In the genomic region with DNA sequence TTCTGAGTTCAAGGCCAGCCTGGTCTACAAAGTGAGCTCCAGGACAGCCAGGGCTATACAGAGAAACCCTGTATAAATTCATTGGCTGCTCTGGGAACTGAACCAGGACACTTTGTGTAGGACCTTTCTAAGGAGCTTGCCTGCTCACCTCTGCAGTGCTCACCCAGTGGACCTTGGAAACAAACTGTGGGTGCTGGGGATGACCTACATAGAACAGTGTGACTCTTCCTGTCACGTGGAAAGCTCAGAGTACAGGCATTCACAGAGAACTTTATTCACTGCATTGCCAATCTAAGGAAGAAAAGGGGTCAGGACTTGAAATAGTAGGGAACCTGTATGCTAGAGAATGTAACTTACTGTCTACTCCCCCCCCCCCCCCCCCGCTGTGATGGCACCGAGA, we compare ENCODE assay signal across 30 mouse cellular contexts. TPM values are rescaled to one million over a fixed set of nuclear protein-coding genes. Genes with fewer than 3 reads are reported as not detected.
DNase-seq lines count a peak whose midpoint lies in the region; ATAC-seq and TF ChIP-seq lines count a peak whose summit lies in the region.
"Had no signal": no experiment of that assay in that cellular context is flagged by ENCODE, and none has a peak within 500 bp of the region (broad histone marks: within the 10 kb centered on the region; RNA-seq: fewer than 3 reads in every experiment).

No protein-coding gene starts in this region.

- H3K4me3 ChIP-seq in kidney, embryonic 15.5 days (replicated peaks): no peak overlapping the region
- no peak overlapping the region for H3K4me3 ChIP-seq in kidney, embryonic 16.5 days (ENCODE audit: low read length)
- H3K4me3 ChIP-seq in liver, adult 2 months (ENCODE audit: insufficient read depth, low read depth, low read length): no peak overlapping the region
- no peak overlapping the region for H3K4me3 ChIP-seq in liver, postnatal 0 days (ENCODE audit: low read depth, low read length)
- no peak overlapping the region for H3K4me3 ChIP-seq in lung, adult 2 months (replicated peaks; ENCODE audit: extremely low read depth, low read depth, low read length)
- H3K4me3 ChIP-seq: embryonic facial prominence, embryonic 12.5 days; embryonic facial prominence, embryonic 15.5 days; forebrain, embryonic 13.5 days; heart, adult 2 months; heart, embryonic 10.5 days; heart, embryonic 13.5 days had no signal

- no peaks in the 10 kb centered on the region for H3K27me3 ChIP-seq in kidney, embryonic 15.5 days
- no peaks in the 10 kb centered on the region for H3K27me3 ChIP-seq in kidney, embryonic 16.5 days (ENCODE audit: insufficient read depth, low read length)
- H3K27me3 ChIP-seq in liver, adult 2 months (ENCODE audit: control insufficient read depth, insufficient read depth, low read length): no peaks in the 10 kb centered on the region
- H3K27me3 ChIP-seq in liver, postnatal 0 days (ENCODE audit: insufficient read depth, low read length): no peaks in the 10 kb centered on the region
- H3K27me3 ChIP-seq: CH12.LX; embryonic facial prominence, embryonic 12.5 days; embryonic facial prominence, embryonic 15.5 days; forebrain, embryonic 13.5 days; heart, embryonic 13.5 days had no signal

- H3K4me2 ChIP-seq in kidney, embryonic 15.5 days: no peak overlapping the region
- H3K4me2 ChIP-seq in kidney, embryonic 16.5 days (replicated peaks; ENCODE audit: low read depth, low read length): no peak overlapping the region
- H3K4me2 ChIP-seq in liver, postnatal 0 days (ENCODE audit: low read depth, low read length): no peak overlapping the region
- H3K4me2 ChIP-seq: embryonic facial prominence, embryonic 12.5 days; embryonic facial prominence, embryonic 15.5 days; forebrain, embryonic 13.5 days; heart, embryonic 13.5 days; hindbrain, embryonic 14.5 days had no signal

- DNase-seq in kidney, adult 11 months: peak; percentile 32
- peak; percentile 50 to 62 for DNase-seq in kidney, adult 8-10 months
- DNase-seq in liver, adult 2 months (ENCODE audit: extremely low read depth, low read depth, low spot score): peak; percentile 26
- DNase-seq in liver, postnatal 0 days: no peak
- no peak for DNase-seq in lung, adult 2 months
- DNase-seq: adrenal gland, postnatal 14 days; B cell, adult 2 months; cerebellum, adult 11 months; cerebellum, adult 2 months; cerebellum, adult 9-11 months; cerebellum, postnatal 25 days; gastrocnemius, postnatal 10 days; gastrocnemius, postnatal 36 days; heart, adult 2 months; heart, postnatal 14 days; heart, postnatal 4 days had no signal

- 0 out of 2 replicates have a peak, but pooled peaks cover 2% of the 10 kb centered on the region for H3K4me1 ChIP-seq in kidney, embryonic 15.5 days
- H3K4me1 ChIP-seq in kidney, embryonic 16.5 days (ENCODE audit: insufficient read depth, low read length): no peaks in the 10 kb centered on the region
- H3K4me1 ChIP-seq in liver, adult 2 months (ENCODE audit: control insufficient read depth, insufficient read depth, low read length): no peaks in the 10 kb centered on the region
- H3K4me1 ChIP-seq in liver, postnatal 0 days (ENCODE audit: insufficient read depth): no peaks in the 10 kb centered on the region
- peaks cover 7% of the 10 kb centered on the region for H3K4me1 ChIP-seq in lung, adult 2 months (ENCODE audit: control insufficient read depth, insufficient read depth, low read length)
- H3K4me1 ChIP-seq: embryonic facial prominence, embryonic 12.5 days; embryonic facial prominence, embryonic 15.5 days had no signal

- TF ChIP-seq EP300 in liver, postnatal 0 days (IDR thresholded peaks at IDR 0.05; ENCODE audit: low read depth): no peak

- no peaks in the 10 kb centered on the region for H3K79me2 ChIP-seq in liver, adult 2 months (ENCODE audit: control insufficient read depth, insufficient read depth, low read length)

- no peaks in the 10 kb centered on the region for H3K36me3 ChIP-seq in kidney, embryonic 15.5 days
- H3K36me3 ChIP-seq in kidney, embryonic 16.5 days (ENCODE audit: insufficient read depth, low read length): no peaks in the 10 kb centered on the region
- no peaks in the 10 kb centered on the region for H3K36me3 ChIP-seq in liver, adult 2 months (ENCODE audit: control insufficient read depth, insufficient read depth, low read length)
- no peaks in the 10 kb centered on the region for H3K36me3 ChIP-seq in liver, postnatal 0 days (replicated peaks; ENCODE audit: insufficient read depth, low read length)
- H3K36me3 ChIP-seq: embryonic facial prominence, embryonic 12.5 days; embryonic facial prominence, embryonic 15.5 days; G1E; heart, embryonic 10.5 days; heart, embryonic 13.5 days had no signal

- 63% methylated on average over 3 of the region's 3 CpGs for WGBS in kidney, embryonic 15.5 days
- WGBS in kidney, embryonic 16.5 days: 87% methylated on average over 3 of the region's 3 CpGs
- WGBS in liver, adult 2 months: 51% methylated on average over 3 of the region's 3 CpGs
- 33% methylated on average over 3 of the region's 3 CpGs for WGBS in liver, postnatal 0 days (ENCODE audit: insufficient replicate concordance)
- 55% methylated on average over 3 of the region's 3 CpGs for WGBS in lung, adult 2 months

- no peak for TF ChIP-seq CTCF in liver, adult 2 months (IDR thresholded peaks at IDR 0.05; ENCODE audit: low read depth, low read length)
- no peak for TF ChIP-seq CTCF in liver, postnatal 0 days (IDR thresholded peaks at IDR 0.05; ENCODE audit: low read depth)
- no peak for TF ChIP-seq CTCF in lung, adult 2 months (IDR thresholded peaks at IDR 0.05; ENCODE audit: insufficient read depth, low read length)

- H3K9ac ChIP-seq in kidney, embryonic 15.5 days: no peak overlapping the region
- H3K9ac ChIP-seq in kidney, embryonic 16.5 days (replicated peaks; ENCODE audit: low read length): no peak overlapping the region
- no peak overlapping the region for H3K9ac ChIP-seq in liver, adult 2 months (ENCODE audit: low read depth, low read length)
- no peak overlapping the region for H3K9ac ChIP-seq in liver, postnatal 0 days (replicated peaks)
- H3K9ac ChIP-seq: embryonic facial prominence, embryonic 12.5 days; embryonic facial prominence, embryonic 15.5 days; forebrain, embryonic 13.5 days; heart, embryonic 13.5 days; hindbrain, embryonic 14.5 days had no signal

- no peak for TF ChIP-seq POLR2A in liver, adult 2 months (IDR thresholded peaks at IDR 0.05; ENCODE audit: extremely low read depth, insufficient read depth, low read length)
- TF ChIP-seq POLR2A in lung, adult 2 months (IDR thresholded peaks at IDR 0.05; ENCODE audit: borderline replicate concordance, extremely low read depth, low read depth, low read length): no peak

- H3K27ac ChIP-seq in kidney, embryonic 15.5 days: no peak overlapping the region
- no peak overlapping the region for H3K27ac ChIP-seq in kidney, embryonic 16.5 days (ENCODE audit: low read length)
- H3K27ac ChIP-seq in liver, adult 2 months (replicated peaks; ENCODE audit: insufficient read depth, low read depth, low read length): no peak overlapping the region
- H3K27ac ChIP-seq in liver, postnatal 0 days (ENCODE audit: low read depth): no peak overlapping the region
- H3K27ac ChIP-seq: embryonic facial prominence, embryonic 12.5 days; embryonic facial prominence, embryonic 15.5 days; forebrain, embryonic 13.5 days; heart, embryonic 10.5 days; heart, embryonic 13.5 days; hindbrain, embryonic 14.5 days had no signal

- no peak for ATAC-seq in kidney, embryonic 15.5 days (replicated peaks; ENCODE audit: low FRiP score)
- ATAC-seq in kidney, embryonic 16.5 days (ENCODE audit: low FRiP score, low TSS enrichment): no peak
- ATAC-seq in liver, postnatal 0 days: no peak
- ATAC-seq: forebrain, embryonic 13.5 days; forebrain, embryonic 16.5 days; Patski had no signal

- H3K9me3 ChIP-seq in kidney, embryonic 15.5 days (replicated peaks): no peaks in the 10 kb centered on the region
- H3K9me3 ChIP-seq in kidney, embryonic 16.5 days (ENCODE audit: low read length): no peaks in the 10 kb centered on the region
- H3K9me3 ChIP-seq in liver, postnatal 0 days (ENCODE audit: low read length): no peaks in the 10 kb centered on the region
- H3K9me3 ChIP-seq: embryonic facial prominence, embryonic 12.5 days; embryonic facial prominence, embryonic 15.5 days; forebrain, embryonic 13.5 days; G1E; heart, embryonic 10.5 days; heart, embryonic 13.5 days had no signal

RNA-seq across cellular contexts. Expression of a gene that starts 54.4 kb away (rescaled TPM):
- polyA plus RNA-seq in kidney, embryonic 15.5 days (2015; fragmentation: Nextera tagmentation; extraction: Ambion mirVana): 3.9 and 4.3 TPM in 2 replicates
- 7.0 and 7.9 TPM in 2 replicates for polyA plus RNA-seq in kidney, embryonic 16.5 days (2015; fragmentation: Nextera tagmentation; extraction: Ambion mirVana)
- 0.27 TPM in 1 of 2 replicates, not detected in the other for total RNA-seq in liver, adult 2 months (2014; rRNA removed)
- not detected in 2 replicates for polyA plus RNA-seq in liver, adult 2 months (2012; rRNA removed)
- polyA plus RNA-seq in liver, postnatal 0 days (2015; fragmentation: Nextera tagmentation; extraction: Ambion mirVana): 0.07 and 0.09 TPM in 2 replicates
- 8.1 and 11.4 TPM in 2 replicates for polyA plus RNA-seq in lung, adult 2 months (2012; rRNA removed)
- total RNA-seq: common myeloid progenitor, adult 5-6 weeks; granulocyte monocyte progenitor cell, adult 5-6 weeks had no signal
- polyA plus RNA-seq: G1E had no signal

Comparison
In these comparisons a context has a peak if more than half of its experiments do, and no peak if none do; other contexts are left out.
1. DNase-seq: peak in kidney, adult 11 months (single experiment), kidney, adult 8-10 months (2 of 2) and liver, adult 2 months (single experiment); none in liver, postnatal 0 days (single experiment) and lung, adult 2 months (single experiment).